Mouse (Mus musculus) c-Kit-positive CD71-negative TER-119-negative erythroid progenitor cells, embryonic 14.5 days (primary cell): ENCODE measurements around the gene Asb2.
A peak's percentile ranks its signal among the peaks of the same experiment; 100 is the strongest.

Experiments
- DNase-seq: peaks from one replicate; pipeline ENCODE4 v3.0.0-alpha.2; 2013; ENCODE audit warnings: low read depth

Asb2 gene

DNA sequence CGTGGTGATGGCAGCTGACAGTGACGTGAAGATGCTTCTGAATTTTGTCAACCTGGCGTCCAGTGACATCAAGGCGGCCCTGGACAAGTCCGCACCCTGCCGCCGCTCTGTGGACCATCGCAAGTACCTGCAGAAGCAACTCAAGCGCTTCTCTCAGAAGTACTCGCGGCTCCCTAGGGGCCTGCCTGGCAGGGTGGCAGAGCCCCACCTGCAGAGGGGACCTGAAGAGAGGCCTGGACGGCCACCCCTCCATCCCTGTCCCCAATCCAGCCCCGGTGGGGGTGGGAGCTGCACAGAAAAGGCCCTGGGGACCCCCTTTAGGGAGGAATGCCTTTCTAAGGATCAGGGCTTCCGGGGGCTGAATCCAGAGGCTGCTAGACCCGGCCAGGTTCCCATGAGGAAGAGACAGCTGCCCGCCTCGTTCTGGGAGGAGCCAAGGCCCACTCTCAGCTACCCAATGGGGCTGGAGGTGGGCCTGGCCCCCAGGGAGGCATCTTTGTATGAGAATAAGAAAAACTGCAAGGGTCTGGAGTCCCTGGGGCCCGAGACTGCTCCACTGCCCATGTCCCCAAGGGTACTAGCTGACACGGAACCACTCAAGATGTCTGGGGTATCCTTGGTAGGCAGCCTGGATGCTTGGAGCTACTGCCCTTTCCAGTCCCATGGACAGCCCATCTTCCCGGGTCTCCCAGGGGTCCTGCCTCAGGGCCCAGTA lies 39.8 kb downstream of the Asb2 start:
- no peak for DNase-seq

DNA sequence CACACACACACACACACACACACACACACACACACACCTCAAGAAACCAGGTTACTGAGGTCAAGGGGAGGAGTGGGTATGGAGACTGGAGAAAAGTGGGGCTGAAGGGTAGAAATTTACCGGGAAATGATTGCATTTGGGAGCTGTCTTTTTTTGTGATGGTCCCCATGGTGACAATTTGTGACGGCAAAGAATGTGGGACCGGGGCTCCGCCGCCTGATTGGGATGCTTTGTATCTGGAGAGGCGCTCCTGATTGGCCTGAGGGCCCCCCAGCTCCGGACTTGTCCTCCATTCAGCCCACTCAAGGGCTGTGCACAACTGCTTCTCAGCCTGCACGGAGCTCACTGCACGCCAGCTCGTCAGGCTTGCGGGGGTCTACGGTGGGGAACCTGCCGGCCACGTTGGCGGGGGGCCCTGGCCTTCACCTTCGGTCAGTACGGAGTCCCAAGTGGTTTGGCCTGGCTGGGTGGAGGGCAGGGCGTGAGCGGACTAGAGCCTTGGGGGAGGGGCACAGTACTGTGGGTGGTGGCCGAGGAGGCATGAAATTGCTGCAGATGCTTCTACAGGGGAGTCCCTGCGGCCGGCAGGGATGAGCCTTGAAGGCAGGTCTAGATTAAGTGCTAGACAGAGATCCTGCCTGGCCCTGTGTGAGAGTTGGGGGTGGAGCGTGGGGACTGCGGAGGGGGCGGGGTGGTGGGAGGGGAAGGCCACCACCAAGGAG lies 41.0 kb downstream of the Asb2 start:
- DNase-seq: no peak

GRCm38 (mm10) chr12:103313871-103314639 lies 41.7 kb downstream of the Asb2 start:
- no peak for DNase-seq

DNA sequence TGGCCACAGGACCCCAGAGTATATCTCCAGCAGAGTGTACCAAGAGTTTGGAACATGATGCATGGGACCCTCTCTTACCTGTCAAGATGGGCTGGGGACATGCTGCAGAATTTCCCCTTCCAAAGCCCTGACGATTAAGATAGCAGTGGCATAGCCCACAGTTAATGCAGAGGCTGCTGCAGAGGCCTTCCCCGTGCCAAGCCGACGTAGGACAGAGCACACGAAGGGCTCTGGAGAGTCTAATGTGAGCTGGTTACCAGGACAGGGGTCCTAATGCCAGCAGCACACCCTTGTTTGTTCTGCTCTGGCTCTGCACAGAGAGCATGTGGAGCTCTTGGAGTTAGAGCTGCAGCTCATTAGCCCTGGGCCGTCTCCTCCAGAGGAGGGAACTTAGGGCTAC lies 42.5 kb downstream of the Asb2 start:
- no peak for DNase-seq

- no peak for DNase-seq
Measured at GRCm38 (mm10) chr12:103311921-103312320, 43.9 kb downstream of the Asb2 start.

- DNase-seq: no peak
Measured at GRCm38 (mm10) chr12:103310744-103311267, 45.0 kb downstream of the Asb2 start, which contains the start of gene Fam181a. TSS of gene Fam181a (plus strand) at chr12:103310975.

- peak; percentile 17 for DNase-seq
Measured at GRCm38 (mm10) chr12:103306720-103307119, 49.1 kb downstream of the Asb2 start.

DNA sequence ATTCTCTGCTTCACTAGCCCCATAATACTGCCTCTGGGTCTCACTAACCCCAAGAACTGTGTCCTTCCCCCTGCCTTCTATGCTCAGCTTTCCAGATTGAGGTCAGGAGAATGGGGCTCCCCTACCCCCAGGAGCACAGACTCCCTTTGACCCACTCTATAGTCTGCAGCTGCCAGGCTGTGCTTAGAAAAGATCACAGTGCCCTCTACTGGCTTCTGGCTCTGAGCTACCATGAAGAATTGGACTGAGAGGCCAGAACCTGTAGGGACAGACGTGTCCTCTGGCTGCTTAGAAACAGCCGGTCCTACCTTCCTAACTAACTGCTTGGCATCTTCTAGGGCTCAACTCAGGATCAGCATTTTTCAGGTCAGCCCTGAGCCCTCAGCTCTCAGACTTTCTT lies 49.6 kb downstream of the Asb2 start:
- no peak for DNase-seq

DNA sequence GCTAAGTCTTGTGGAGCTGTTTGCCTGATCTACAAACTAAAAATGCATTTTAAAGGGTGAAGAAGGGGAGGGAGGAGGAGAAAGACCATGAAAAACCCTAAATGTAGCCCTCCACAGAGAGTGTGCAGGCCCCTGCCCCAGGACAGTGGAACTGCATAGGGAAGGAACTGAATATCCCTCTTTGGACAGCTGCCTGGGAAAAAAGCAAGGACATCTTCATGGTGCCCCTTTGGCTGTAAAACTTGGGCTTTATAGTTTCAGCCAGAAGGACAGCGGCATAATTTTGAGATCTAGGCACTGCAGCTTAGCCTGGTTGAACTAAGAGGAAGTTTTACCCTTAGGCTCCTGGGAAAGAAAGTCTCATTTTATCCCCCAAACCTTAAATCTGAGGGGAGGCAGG lies 52.8 kb downstream of the Asb2 start:
- no peak for DNase-seq

DNA sequence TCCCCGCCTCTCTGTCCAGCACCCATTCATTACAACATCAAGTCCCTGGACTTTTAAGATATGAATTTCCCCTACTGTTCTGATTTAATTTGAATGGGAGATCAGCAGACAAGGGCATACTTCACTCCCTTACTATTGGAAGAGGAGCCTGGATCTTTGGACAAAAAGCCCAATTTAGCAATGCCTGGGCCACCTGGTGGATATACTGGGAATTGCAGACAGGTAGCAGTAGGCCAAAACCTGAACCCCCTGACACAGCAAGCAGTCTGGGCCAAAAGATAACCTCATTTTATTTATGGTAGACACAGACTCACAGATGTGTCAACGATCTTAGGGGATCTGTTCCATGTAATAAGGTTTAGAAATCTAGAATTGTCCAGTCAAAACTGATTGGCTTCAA lies 54.2 kb downstream of the Asb2 start:
- peak; percentile 24 for DNase-seq

- no peak for DNase-seq
Measured at GRCm38 (mm10) chr12:103300493-103300892, 55.3 kb downstream of the Asb2 start.

- no peak for DNase-seq
Measured at GRCm38 (mm10) chr12:103296292-103296691, 59.5 kb downstream of the Asb2 start.

GRCm38 (mm10) chr12:103292366-103292765 lies 63.4 kb downstream of the Asb2 start:
- DNase-seq: no peak

DNA sequence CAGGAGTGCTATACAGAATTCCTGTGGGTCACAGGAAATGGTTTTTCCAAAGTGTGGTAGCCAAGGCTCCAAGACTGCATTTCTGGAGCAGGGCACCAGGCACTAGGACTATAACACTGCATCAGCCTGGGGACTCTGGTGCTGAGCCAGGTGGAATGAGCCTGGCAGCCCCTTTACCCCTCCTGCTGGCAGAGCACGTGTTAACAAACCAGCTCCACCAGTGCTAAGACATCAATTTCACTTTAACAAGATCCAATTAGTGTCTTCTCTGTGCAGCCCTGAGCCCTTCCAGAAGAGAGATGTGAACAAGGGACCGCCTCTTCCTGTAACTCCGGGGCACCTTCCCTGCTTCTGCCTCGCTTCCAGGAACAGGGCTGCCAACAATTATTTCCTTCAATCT lies 68.5 kb downstream of the Asb2 start:
- no peak for DNase-seq

- no peak for DNase-seq
Measured at GRCm38 (mm10) chr12:103283411-103283810, 72.4 kb downstream of the Asb2 start.

GRCm38 (mm10) chr12:103282936-103283335 lies 72.9 kb downstream of the Asb2 start:
- DNase-seq: no peak

- DNase-seq: no peak
Measured at GRCm38 (mm10) chr12:103281912-103282311, 73.9 kb downstream of the Asb2 start.

DNA sequence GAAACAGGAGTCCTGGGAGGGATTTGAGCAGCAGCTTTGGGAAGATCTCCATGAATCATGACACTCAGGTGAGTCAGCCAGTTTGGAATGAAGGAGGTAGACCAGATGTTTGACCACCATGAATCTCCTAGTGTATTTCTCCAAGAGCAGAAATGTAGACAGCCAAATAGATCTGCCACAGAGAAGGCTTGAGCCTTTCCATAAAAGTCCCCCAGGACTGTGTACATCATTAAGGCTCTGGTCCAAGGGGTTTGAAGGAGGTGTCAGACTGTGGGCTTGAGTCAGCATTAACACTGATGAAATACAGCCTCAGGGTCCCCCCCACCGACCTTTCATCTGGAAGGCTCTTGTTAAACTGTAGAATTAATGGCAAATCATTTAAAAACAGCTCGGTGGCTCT lies 74.3 kb downstream of the Asb2 start:
- DNase-seq: no peak

DNA sequence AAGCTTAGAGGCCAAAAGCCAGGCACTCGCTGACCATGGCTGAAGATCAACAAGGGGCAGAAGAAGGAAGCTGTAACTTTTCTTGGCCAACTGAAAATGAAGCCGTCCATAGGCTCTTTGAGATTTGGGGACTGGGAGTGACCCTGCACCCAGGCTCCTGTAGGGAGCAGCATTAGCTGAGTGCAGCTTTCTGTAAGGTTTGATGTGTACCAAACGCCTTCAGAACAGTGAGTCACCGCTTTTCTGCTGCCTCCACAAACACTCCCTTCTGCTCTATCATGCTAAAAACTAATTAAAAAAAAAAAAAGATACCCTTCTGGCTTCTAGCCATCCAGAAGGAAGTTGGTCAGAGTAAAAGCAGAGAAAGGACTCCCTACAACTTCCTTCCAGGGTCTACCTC lies 79.4 kb downstream of the Asb2 start:
- no peak for DNase-seq

- DNase-seq: no peak
Measured at GRCm38 (mm10) chr12:103273732-103274131, 82.1 kb downstream of the Asb2 start.

DNA sequence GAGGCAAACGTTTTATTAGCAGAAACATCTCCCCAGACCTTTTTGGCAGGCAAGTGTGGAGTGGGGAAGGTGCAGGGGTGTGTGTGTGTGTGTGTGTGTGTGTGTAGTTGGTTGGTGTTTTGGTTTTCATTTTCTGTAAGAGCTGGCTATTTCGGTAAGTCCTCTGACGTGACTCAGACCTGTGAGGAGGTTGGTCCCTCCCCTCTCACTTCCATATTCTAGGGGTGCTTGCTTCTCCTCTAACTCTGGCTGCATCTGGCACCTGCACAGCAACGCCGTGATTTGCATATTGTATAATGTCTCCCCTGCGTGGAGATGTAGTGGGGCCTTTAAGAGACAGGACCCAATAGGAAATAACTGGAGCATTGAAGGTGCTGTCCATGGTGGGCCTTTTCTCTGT lies 82.8 kb downstream of the Asb2 start:
- no peak for DNase-seq

- DNase-seq: no peak
Measured at GRCm38 (mm10) chr12:103272176-103272575, 83.6 kb downstream of the Asb2 start.
